Mouse (Mus musculus): Measurements from ENCODE around the gene Gm10272.
"Not testable (repeated sequence)": the region's sequence is repeated elsewhere in the genome, so short reads cannot be mapped to it uniquely, and the experiment has no call there.

The Gm10272 gene

DNA sequence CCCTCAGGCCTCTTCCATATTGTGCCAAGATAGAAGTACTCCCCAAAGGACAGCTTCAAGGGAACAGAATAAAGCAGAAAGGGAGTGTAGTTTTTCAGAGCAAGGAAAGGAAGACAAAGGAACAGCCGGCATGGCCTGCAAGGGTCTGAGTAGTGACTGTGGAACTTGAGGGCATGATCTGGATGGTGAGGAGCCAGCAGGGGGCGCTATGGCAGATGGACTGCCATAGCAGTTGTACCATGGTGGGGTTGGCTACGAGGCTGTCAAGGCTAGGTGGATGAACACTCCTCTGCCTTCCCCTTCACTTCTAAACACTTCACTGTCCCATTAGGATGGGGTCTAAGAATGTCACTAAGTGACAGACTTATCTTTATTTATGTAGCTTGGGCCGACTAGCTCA lies 22.8 kb downstream of the Gm10272 start:
- peak; percentile 5 for DNase-seq

DNA sequence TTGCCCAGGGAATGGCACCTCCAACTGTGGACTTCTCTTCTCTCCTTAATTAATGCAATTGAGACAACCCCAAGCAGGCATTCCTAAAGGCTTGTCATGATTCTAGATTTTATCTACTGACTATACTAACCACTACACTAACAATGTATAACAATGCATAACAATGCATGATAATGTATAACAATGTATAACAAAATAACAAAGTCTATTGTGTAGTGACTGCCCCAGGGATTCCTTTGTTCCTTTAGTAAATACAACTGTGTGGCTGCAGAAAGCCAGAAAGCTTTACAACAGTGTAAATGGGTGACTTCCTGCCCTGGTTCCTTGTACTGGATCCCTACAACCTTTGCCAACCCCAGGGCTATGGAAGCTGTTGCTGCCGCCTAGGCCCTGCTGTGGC lies 29.5 kb downstream of the Gm10272 start:
- no peak for DNase-seq

DNA sequence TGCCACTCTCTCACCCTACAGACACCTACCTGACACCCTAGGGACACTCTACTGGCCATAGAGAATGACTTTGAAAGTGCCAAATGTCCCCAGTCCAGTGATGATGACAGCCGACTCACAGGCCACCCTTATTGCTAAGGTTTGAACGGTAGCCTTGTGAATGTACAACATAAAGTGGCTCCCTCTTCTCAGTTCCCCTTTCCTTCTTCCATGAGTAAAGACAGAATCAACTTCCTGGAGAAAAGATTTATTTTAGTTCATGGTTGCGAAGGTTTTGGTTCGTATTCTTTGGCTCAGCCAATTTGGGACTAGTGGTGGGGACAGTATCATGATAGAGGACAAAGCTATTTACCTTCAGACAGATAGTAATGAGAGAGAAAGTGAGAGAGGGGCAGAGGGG lies 32.5 kb downstream of the Gm10272 start:
- DNase-seq = no peak

DNA sequence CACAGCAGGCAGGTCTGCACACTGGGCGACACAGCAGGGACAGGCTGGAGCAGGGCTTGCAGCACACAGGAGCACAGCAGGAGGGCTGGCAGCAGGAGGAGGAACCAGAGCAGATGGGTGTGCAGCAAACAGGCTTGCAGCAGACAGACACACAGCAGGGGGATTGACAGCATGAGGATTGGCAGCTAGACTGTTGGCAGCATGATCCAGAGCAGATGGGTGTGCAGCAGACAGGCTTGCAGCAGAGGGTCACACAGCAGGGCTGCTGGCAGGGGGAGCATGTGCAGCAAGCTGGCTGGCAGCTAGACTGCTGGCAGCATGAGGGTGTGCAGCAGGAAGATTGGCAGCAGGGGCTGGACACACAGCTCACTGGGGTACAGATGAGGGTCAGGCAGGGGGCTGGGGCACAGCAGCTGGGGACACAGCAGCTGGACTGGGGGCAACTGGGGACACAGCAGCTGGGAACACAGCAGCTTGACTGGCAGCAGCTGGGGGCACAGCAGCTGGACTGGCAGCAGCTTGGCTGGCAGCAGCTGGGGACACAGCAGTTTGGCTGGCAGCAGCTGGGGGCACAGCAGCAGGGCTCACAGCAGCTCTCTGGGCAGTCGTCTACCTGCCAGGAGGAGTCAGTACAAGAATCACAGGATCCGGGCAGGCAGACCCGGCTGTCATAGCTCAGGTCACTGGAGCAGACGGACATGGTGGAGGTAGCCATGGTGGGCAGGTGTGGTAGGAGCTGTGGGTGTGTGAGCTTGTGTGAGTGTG lies 35.7 kb downstream of the Gm10272 start, which contains the start of gene Gm18596:
Gene Gm18596, minus strand, starts transcription at position 715 of the 765 bp plus-strand sequence.
- not testable (repeated sequence) for DNase-seq

DNA sequence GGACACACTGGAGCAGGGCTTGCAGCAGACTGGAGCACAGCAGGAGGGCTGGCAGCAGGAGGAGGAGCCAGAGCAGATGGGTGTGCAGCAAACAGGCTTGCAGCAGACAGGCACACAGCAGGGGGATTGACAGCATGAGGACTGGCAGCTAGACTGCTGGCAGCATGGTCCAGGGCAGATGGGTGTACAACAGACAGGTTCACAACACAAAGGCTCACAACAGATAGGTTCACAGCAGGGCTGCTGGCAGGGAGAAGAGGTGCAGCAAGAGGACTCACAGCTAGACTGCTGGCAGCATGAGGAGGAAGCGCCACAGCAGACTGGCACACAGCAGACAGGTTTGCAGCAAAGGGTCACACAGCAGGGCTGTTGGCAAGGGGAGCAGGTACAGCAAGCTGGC lies 44.3 kb downstream of the Gm10272 start:
- DNase-seq = not testable (repeated sequence)

DNA sequence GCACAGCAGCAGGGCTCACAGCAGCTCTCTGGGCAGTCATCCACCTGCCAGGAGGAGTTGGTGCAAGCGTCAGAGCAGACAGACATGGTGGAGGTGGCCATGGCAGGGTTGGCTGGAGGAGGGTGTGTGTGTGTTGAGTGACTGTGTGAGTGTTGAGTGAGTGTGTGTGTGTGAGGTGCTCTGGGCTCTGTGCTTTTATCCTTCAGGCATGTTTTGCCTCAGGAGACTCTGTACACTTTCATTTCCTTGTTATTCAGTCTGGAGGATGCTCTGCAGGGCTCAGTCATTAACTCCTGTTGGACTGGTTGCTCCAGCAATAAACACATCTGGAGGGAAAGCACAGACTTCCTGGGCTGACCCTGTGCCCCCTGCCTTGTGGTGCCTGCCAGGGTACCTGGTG lies 44.8 kb downstream of the Gm10272 start, which contains the start of gene Gm9736:
Gene Gm9736, minus strand, starts transcription at position 101 of the 400 bp plus-strand sequence.
- DNase-seq = not testable (repeated sequence)

DNA sequence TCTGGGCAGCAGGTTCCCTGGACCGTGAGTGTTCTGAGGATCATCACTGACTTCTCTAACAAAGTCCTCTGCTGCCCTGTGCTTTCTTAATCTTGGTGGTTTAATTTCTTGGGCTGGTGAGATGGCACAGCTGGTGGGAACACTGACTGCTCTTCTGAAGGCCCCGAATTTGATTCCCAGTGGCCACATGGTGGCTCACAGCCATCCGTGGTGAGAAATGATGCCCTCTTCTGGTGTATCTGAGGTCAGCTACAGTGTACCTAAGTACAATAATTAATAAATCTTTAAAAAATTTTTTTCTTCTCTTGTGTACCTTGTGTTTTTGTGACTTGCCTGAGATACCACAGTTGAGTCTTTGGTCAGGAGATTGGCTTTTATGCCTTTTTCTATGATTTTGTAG lies 45.9 kb downstream of the Gm10272 start:
- DNase-seq = not testable (repeated sequence)

DNA sequence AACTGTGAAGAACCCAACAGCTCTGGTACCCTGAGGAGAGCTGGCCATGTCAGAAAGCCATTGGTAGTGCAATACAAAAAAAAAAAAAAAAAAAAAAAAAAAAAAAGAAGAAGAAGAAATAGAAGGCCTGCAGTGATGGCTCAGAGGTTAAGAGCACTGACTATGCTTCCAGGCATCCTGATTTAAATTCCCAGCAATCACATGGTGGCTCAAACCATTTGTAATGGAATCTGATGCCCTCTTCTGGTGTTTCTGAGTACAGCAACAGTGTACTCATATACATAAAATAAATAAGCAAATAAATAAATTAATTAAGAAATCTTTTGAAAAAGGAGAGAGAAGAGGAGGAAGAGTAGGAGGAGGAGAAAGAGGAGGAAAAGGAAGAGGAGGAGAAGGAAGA lies 47.0 kb downstream of the Gm10272 start:
- DNase-seq = no peak

Measured in kidney, adult 18-20 months (tissue).